Mouse (Mus musculus): ENCODE measurements at regions not wholly inside any gene's neighbourhood (a gene's known extent, or its start where the extent isn't known, plus 50 kb on each side); places are given as distances from the start of the nearest gene placed in this dataset.

DNA sequence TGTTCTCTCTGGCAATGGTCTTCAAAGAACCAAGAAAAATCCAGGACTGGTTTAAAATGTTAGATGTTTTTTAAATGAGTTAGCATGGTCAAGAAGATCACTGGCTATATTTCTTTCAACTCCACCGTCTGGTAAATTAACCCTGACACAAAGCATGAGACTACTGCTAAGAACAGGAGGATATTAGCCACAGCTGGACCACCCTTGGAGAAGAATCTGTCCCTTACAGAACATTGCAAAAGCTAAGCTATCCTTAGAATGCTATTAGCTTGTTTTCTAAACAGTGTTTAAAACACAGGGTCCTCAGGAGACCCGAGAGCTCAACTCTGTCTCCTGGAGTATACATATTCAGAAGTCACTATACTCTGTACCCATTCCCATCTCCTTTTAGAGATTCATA is 644.9 kb downstream of the Actr3 start:
- no peak for TF ChIP-seq POLR2A (IDR thresholded peaks at IDR 0.05; ENCODE audit: control insufficient read depth, low read depth, low read length)
- TF ChIP-seq CTCF (IDR thresholded peaks at IDR 0.05; ENCODE audit: control insufficient read depth, insufficient read depth, insufficient replicate concordance, low read depth, low read length), result no peak

Data from testis, adult 2 months (tissue).